ENCODE assay signal across 19 mouse cellular contexts in the genomic region with DNA sequence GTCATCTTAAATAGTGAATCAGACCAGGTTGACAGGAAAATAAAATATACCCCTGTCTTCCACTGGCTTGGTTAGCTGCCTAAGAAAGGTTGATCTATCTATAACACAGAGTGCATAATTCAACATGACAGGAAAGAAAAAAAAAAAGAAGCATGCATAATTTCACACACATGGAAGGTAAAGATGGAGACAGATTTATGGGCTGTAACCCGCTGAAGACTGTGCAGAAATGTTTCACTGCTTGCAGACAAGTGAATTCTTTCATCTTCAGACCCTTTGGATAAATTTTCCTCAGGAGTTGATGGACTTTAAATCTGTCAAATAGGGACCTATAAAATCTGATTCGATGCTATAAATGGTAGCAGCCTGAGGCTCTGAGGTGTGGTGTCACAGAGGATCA.
DNase-seq lines count a peak whose midpoint lies in the region; ATAC-seq lines count a peak whose summit lies in the region.
"Had no signal": no experiment of that assay in that cellular context is flagged by ENCODE, and none has a peak within 500 bp of the region (broad histone marks: within the 10 kb centered on the region; RNA-seq: fewer than 3 reads in every experiment).

No protein-coding gene starts in this region.

- peak; percentile 14 for DNase-seq in embryo, embryonic 11 days
- no peak for DNase-seq in embryo, embryonic 9.5 days (ENCODE audit: extremely low spot score)
- DNase-seq in retina, postnatal 1 day: peak; percentile 48
- no peak for DNase-seq in retina, embryonic 14.5 days (ENCODE audit: low spot score)
- DNase-seq in cerebellum, postnatal 4 days (ENCODE audit: low spot score in 2 of 2): no peak
- DNase-seq: adrenal gland, postnatal 10 days; cerebellum, adult 18-20 months; cerebellum, adult 9-11 months; gastrocnemius, adult 2 months; gastrocnemius, postnatal 36 days; heart, adult 11 months; heart, postnatal 36 days had no signal

- H3K9me3 ChIP-seq in limb, embryonic 15.5 days: no peaks in the 10 kb centered on the region
- H3K9me3 ChIP-seq: embryonic facial prominence, embryonic 12.5 days; forebrain, embryonic 15.5 days; heart, embryonic 13.5 days; hindbrain, embryonic 15.5 days had no signal

- WGBS in limb, embryonic 15.5 days: 21% methylated on average over 2 of the region's 2 CpGs

- no peak overlapping the region for H3K9ac ChIP-seq in limb, embryonic 15.5 days
- H3K9ac ChIP-seq: embryonic facial prominence, embryonic 12.5 days; forebrain, embryonic 15.5 days; heart, embryonic 13.5 days; hindbrain, embryonic 15.5 days had no signal

- no peak overlapping the region for H3K4me2 ChIP-seq in limb, embryonic 15.5 days
- H3K4me2 ChIP-seq: embryonic facial prominence, embryonic 12.5 days; forebrain, embryonic 15.5 days; heart, embryonic 13.5 days; hindbrain, embryonic 15.5 days had no signal

- no peak overlapping the region for H3K4me3 ChIP-seq in limb, embryonic 15.5 days
- H3K4me3 ChIP-seq: embryonic facial prominence, embryonic 12.5 days; forebrain, embryonic 15.5 days; gastrocnemius, adult 2 months; heart, embryonic 13.5 days; hindbrain, embryonic 15.5 days had no signal

- H3K36me3 ChIP-seq in limb, embryonic 15.5 days: no peaks in the 10 kb centered on the region
- H3K36me3 ChIP-seq: embryonic facial prominence, embryonic 12.5 days; forebrain, embryonic 15.5 days; heart, embryonic 13.5 days; hindbrain, embryonic 15.5 days had no signal

- no peaks in the 10 kb centered on the region for H3K4me1 ChIP-seq in limb, embryonic 15.5 days
- H3K4me1 ChIP-seq: embryonic facial prominence, embryonic 12.5 days; forebrain, embryonic 15.5 days; hindbrain, embryonic 15.5 days had no signal

- H3K27ac ChIP-seq in limb, embryonic 15.5 days: no peak overlapping the region
- H3K27ac ChIP-seq: embryonic facial prominence, embryonic 12.5 days; forebrain, embryonic 15.5 days; gastrocnemius, adult 2 months; heart, embryonic 13.5 days; hindbrain, embryonic 15.5 days had no signal

- H3K27me3 ChIP-seq in limb, embryonic 15.5 days: no peaks in the 10 kb centered on the region
- H3K27me3 ChIP-seq: embryonic facial prominence, embryonic 12.5 days; forebrain, embryonic 15.5 days; heart, embryonic 13.5 days; hindbrain, embryonic 15.5 days had no signal

- 0 out of 2 replicates have a peak, but pooled peaks have one; percentile 14 for ATAC-seq in limb, embryonic 15.5 days (ENCODE audit: insufficient number of reproducible peaks, low FRiP score, low TSS enrichment, low read depth)
- no peak for ATAC-seq in frontal cortex, adult (ENCODE audit: low TSS enrichment)
- ATAC-seq: forebrain, embryonic 15.5 days; inflammation-experienced regulatory T-cells, adult 6 months had no signal

Comparison
In these comparisons a context has a peak if more than half of its experiments do, and no peak if none do; other contexts are left out.
1. DNase-seq: peak in embryo, embryonic 11 days (single experiment) and retina, postnatal 1 day (single experiment); none in embryo, embryonic 9.5 days (single experiment), retina, embryonic 14.5 days (single experiment) and cerebellum, postnatal 4 days (0 of 2).